Mouse (Mus musculus): ENCODE data around the gene Clec2d. TPM values are rescaled to one million over a fixed set of nuclear protein-coding genes. Genes with fewer than 3 reads are reported as not detected.

Gene Clec2d
- 1.9 and 2.1 TPM in 2 replicates for polyA plus RNA-seq (2012; rRNA removed)

GRCm38 (mm10) chr6:129180403-129181169, at the start of gene Clec2d:
Gene Clec2d, plus strand, starts transcription at chr6:129180615.
- DNase-seq (ENCODE audit: low read depth), result peak; percentile 93
- TF ChIP-seq CTCF (IDR thresholded peaks at IDR 0.05; ENCODE audit: borderline replicate concordance, extremely low read depth, insufficient read depth, insufficient read length), result peak; percentile 34; the same call in 1 of the 2 replicates
- TF ChIP-seq POLR2A (IDR thresholded peaks at IDR 0.05; ENCODE audit: borderline replicate concordance, extremely low read depth, insufficient read depth, insufficient read length, poor library complexity, severe bottlenecking), result no peak

- no peak for DNase-seq (ENCODE audit: low read depth)
- TF ChIP-seq POLR2A (IDR thresholded peaks at IDR 0.05; ENCODE audit: borderline replicate concordance, extremely low read depth, insufficient read depth, insufficient read length, poor library complexity, severe bottlenecking) (no peak), CTCF (IDR thresholded peaks at IDR 0.05; ENCODE audit: borderline replicate concordance, extremely low read depth, insufficient read depth, insufficient read length) (no peak)
Observed at GRCm38 (mm10) chr6:129132604-129133341, 47.6 kb upstream of the Clec2d start.

- TF ChIP-seq POLR2A (IDR thresholded peaks at IDR 0.05; ENCODE audit: borderline replicate concordance, extremely low read depth, insufficient read depth, insufficient read length, poor library complexity, severe bottlenecking) (no peak), CTCF (IDR thresholded peaks at IDR 0.05; ENCODE audit: borderline replicate concordance, extremely low read depth, insufficient read depth, insufficient read length) (no peak)
Observed at GRCm38 (mm10) chr6:129146812-129147211, 33.6 kb upstream of the Clec2d start.

GRCm38 (mm10) chr6:129160103-129160502, 20.3 kb upstream of the Clec2d start:
- TF ChIP-seq CTCF (IDR thresholded peaks at IDR 0.05; ENCODE audit: borderline replicate concordance, extremely low read depth, insufficient read depth, insufficient read length), result no peak
- TF ChIP-seq POLR2A (IDR thresholded peaks at IDR 0.05; ENCODE audit: borderline replicate concordance, extremely low read depth, insufficient read depth, insufficient read length, poor library complexity, severe bottlenecking), result no peak
- no peak for DNase-seq (ENCODE audit: low read depth)

More at GRCm38 (mm10) chr6:129146812-129147211, 33.6 kb upstream of the Clec2d start:
- DNase-seq (ENCODE audit: low read depth), result no peak

- no peak for DNase-seq (ENCODE audit: low read depth)
- TF ChIP-seq CTCF (IDR thresholded peaks at IDR 0.05; ENCODE audit: borderline replicate concordance, extremely low read depth, insufficient read depth, insufficient read length), result no peak
- no peak for TF ChIP-seq POLR2A (IDR thresholded peaks at IDR 0.05; ENCODE audit: borderline replicate concordance, extremely low read depth, insufficient read depth, insufficient read length, poor library complexity, severe bottlenecking)
Observed at GRCm38 (mm10) chr6:129161136-129161535, 19.3 kb upstream of the Clec2d start.

GRCm38 (mm10) chr6:129161951-129162350, 18.5 kb upstream of the Clec2d start:
- no peak for TF ChIP-seq CTCF (IDR thresholded peaks at IDR 0.05; ENCODE audit: borderline replicate concordance, extremely low read depth, insufficient read depth, insufficient read length)
- no peak for DNase-seq (ENCODE audit: low read depth)

- TF ChIP-seq POLR2A (IDR thresholded peaks at IDR 0.05; ENCODE audit: borderline replicate concordance, extremely low read depth, insufficient read depth, insufficient read length, poor library complexity, severe bottlenecking) (no peak), CTCF (IDR thresholded peaks at IDR 0.05; ENCODE audit: borderline replicate concordance, extremely low read depth, insufficient read depth, insufficient read length) (no peak)
- no peak for DNase-seq (ENCODE audit: low read depth)
Observed at GRCm38 (mm10) chr6:129162587-129163159, 17.7 kb upstream of the Clec2d start.

GRCm38 (mm10) chr6:129163606-129164005, 16.8 kb upstream of the Clec2d start:
- DNase-seq (ENCODE audit: low read depth), result no peak
- no peak for TF ChIP-seq CTCF (IDR thresholded peaks at IDR 0.05; ENCODE audit: borderline replicate concordance, extremely low read depth, insufficient read depth, insufficient read length)
- no peak for TF ChIP-seq POLR2A (IDR thresholded peaks at IDR 0.05; ENCODE audit: borderline replicate concordance, extremely low read depth, insufficient read depth, insufficient read length, poor library complexity, severe bottlenecking)

GRCm38 (mm10) chr6:129170925-129171324, 9.5 kb upstream of the Clec2d start:
- no peak for DNase-seq (ENCODE audit: low read depth)
- no peak for TF ChIP-seq CTCF (IDR thresholded peaks at IDR 0.05; ENCODE audit: borderline replicate concordance, extremely low read depth, insufficient read depth, insufficient read length)
- no peak for TF ChIP-seq POLR2A (IDR thresholded peaks at IDR 0.05; ENCODE audit: borderline replicate concordance, extremely low read depth, insufficient read depth, insufficient read length, poor library complexity, severe bottlenecking)

- TF ChIP-seq CTCF (IDR thresholded peaks at IDR 0.05; ENCODE audit: borderline replicate concordance, extremely low read depth, insufficient read depth, insufficient read length) (no peak), POLR2A (IDR thresholded peaks at IDR 0.05; ENCODE audit: borderline replicate concordance, extremely low read depth, insufficient read depth, insufficient read length, poor library complexity, severe bottlenecking) (no peak)
- DNase-seq (ENCODE audit: low read depth), result no peak
Observed at GRCm38 (mm10) chr6:129171675-129172074, 8.7 kb upstream of the Clec2d start.

GRCm38 (mm10) chr6:129174836-129175235, 5.6 kb upstream of the Clec2d start:
- no peak for DNase-seq (ENCODE audit: low read depth)
- no peak for TF ChIP-seq POLR2A (IDR thresholded peaks at IDR 0.05; ENCODE audit: borderline replicate concordance, extremely low read depth, insufficient read depth, insufficient read length, poor library complexity, severe bottlenecking)
- TF ChIP-seq CTCF (IDR thresholded peaks at IDR 0.05; ENCODE audit: borderline replicate concordance, extremely low read depth, insufficient read depth, insufficient read length), result no peak
